Mouse (Mus musculus): Measurements from ENCODE around the gene Gm20379. TPM values are rescaled to one million over a fixed set of nuclear protein-coding genes. Genes with fewer than 3 reads are reported as not detected.

Gm20379 gene
- total and polyA plus RNA-seq, 3 experiments = 11.7 TPM; not detected in 2

GRCm38 (mm10) chr13:92354456-92355271 is 48.9 kb downstream of the Gm20379 start, which contains the start of the genes Dhfr and Msh3 (continued):
- TF ChIP-seq MAFK (IDR thresholded peaks at IDR 0.05; ENCODE audit: insufficient replicate concordance, low read length) (no peak), ZKSCAN1 (IDR thresholded peaks at IDR 0.05; ENCODE audit: borderline replicate concordance, low read depth, low read length) (no peak), HCFC1 (IDR thresholded peaks at IDR 0.05; ENCODE audit: low read depth, low read length) (peak; percentile 59), POLR2A (IDR thresholded peaks at IDR 0.05; ENCODE audit: low read depth, low read length) (peak; percentile 84)

- H3K4me3 ChIP-seq (replicated peaks in 1 of 3; ENCODE audit: low read depth in 2 of 3, low read length in 2 of 3, poor library complexity in 1 of 3) = peak overlapping the region; percentile 65 to 76 (median 75)
- H3K79me2 ChIP-seq (replicated peaks; ENCODE audit: control insufficient read depth, extremely low read depth, insufficient read depth, poor library complexity, severe bottlenecking) = peaks cover 7% of the 10 kb centered on the region
- H3K9me3 ChIP-seq (replicated peaks; ENCODE audit: low read length) = no peaks in the 10 kb centered on the region
- peak overlapping the region; percentile 74 for H3K9ac ChIP-seq (ENCODE audit: insufficient read depth, low read depth)
- peak overlapping the region; percentile 26; the same call in 1 of the 2 replicates for H3K27ac ChIP-seq (ENCODE audit: insufficient read depth, low read depth)
- peaks cover 14 to 47% of the 10 kb centered on the region in 2 experiments for H3K4me1 ChIP-seq (ENCODE audit: control insufficient read depth in 1 of 2, insufficient read depth in 2 of 2)
- dilution Hi-C loops (cut with MboI; ENCODE audit: extremely low pct_ligation_motif_present, extremely low pct_unique_long_range_greater_than_20kb, low sequenced_read_pairs) = no loop called here
- no peak for TF ChIP-seq ZKSCAN1 (IDR thresholded peaks at IDR 0.05; ENCODE audit: borderline replicate concordance, low read depth, low read length)
- TF ChIP-seq MXI1 (IDR thresholded peaks at IDR 0.05; ENCODE audit: low read depth, low read length) = peak; percentile 13
- TF ChIP-seq CHD1 (IDR thresholded peaks at IDR 0.05; ENCODE audit: low read depth, low read length) = peak; percentile 68; the same call in 1 of the 2 replicates
- no peak for TF ChIP-seq ETS1 (conservative IDR thresholded peaks at IDR 0.05; ENCODE audit: low read depth, low read length)
- TF ChIP-seq IRF4 (IDR thresholded peaks at IDR 0.05; ENCODE audit: low read depth, low read length) = no peak
- TF ChIP-seq JUN (IDR thresholded peaks at IDR 0.05; ENCODE audit: insufficient read depth, low read depth, low read length) = no peak
- TF ChIP-seq MEF2A (IDR thresholded peaks at IDR 0.05; ENCODE audit: borderline replicate concordance, low read depth, low read length) = no peak
- peak; percentile 68; the same call in 1 of the 2 replicates for TF ChIP-seq MYC (IDR thresholded peaks at IDR 0.05; ENCODE audit: low read depth, low read length)
- no peak for TF ChIP-seq PAX5 (IDR thresholded peaks at IDR 0.05; ENCODE audit: low read length)
- TF ChIP-seq HCFC1 (IDR thresholded peaks at IDR 0.05; ENCODE audit: low read depth, low read length) = 0 out of 2 replicates have a peak, but pooled peaks have one; percentile 18
- TF ChIP-seq SIN3A (IDR thresholded peaks at IDR 0.05; ENCODE audit: low read length) = no peak; the same call in 1 of the 2 replicates
- no peak for TF ChIP-seq CTCF (conservative IDR thresholded peaks at IDR 0.05 in 1 of 2, IDR thresholded peaks at IDR 0.05 in 1 of 2; ENCODE audit: low read depth in 2 of 2, low read length in 2 of 2)
- TF ChIP-seq USF2 (conservative IDR thresholded peaks at IDR 0.05; ENCODE audit: low read depth, low read length) = no peak
- TF ChIP-seq SMC3 (IDR thresholded peaks at IDR 0.05; ENCODE audit: low read depth, low read length) = no peak
- peak; percentile 9; the same call in 1 of the 2 replicates for TF ChIP-seq ZMIZ1 (IDR thresholded peaks at IDR 0.05; ENCODE audit: low read depth, low read length)
- 0 out of 2 replicates have a peak, but pooled peaks have one; percentile 6 for TF ChIP-seq KAT2A (IDR thresholded peaks at IDR 0.05; ENCODE audit: insufficient replicate concordance, low read length)
- TF ChIP-seq POLR2AphosphoS2 (IDR thresholded peaks at IDR 0.05; ENCODE audit: low read depth, low read length) = no peak
- no peak for TF ChIP-seq JUND (conservative IDR thresholded peaks at IDR 0.05; ENCODE audit: low read depth, low read length)
- no peaks in the 10 kb centered on the region for H3K27me3 ChIP-seq (replicated peaks)
- H3K36me3 ChIP-seq (replicated peaks in 1 of 2; ENCODE audit: control insufficient read depth in 1 of 2, insufficient read depth in 1 of 2, low read length in 1 of 2) = peaks cover 17 to 50% of the 10 kb centered on the region in 2 experiments
- in situ Hi-C loops (cut with MboI; ENCODE audit: low pct_ligation_motif_present, low pct_unique_long_range_greater_than_20kb, low sequenced_read_pairs) = loop anchor here (10.0 to 25.0 kb wide), 2 partner anchors 130 to 382 kb away; partner anchors contain the start of gene Fam151b
- peak overlapping the region; percentile 74 for H3K4me2 ChIP-seq (ENCODE audit: insufficient read depth, low read depth, poor library complexity, severe bottlenecking)
- DNase-seq (ENCODE audit: extremely low read depth) = no peak
These were observed 49.5 kb downstream of the Gm20379 start for GRCm38 (mm10) chr13:92355272-92355643.
